Mouse (Mus musculus): Measurements from ENCODE around the gene Sccpdh.
"Not testable (repeated sequence)": the region's sequence is repeated elsewhere in the genome, so short reads cannot be mapped to it uniquely, and the experiment has no call there.

Sccpdh gene

GRCm38 (mm10) chr1:179668013-179668805 lies at the start of gene Sccpdh:
Sccpdh (plus strand) TSS chr1:179668210.
- DNase-seq (ENCODE audit: low read depth, low spot score) = peak; percentile 91

DNA sequence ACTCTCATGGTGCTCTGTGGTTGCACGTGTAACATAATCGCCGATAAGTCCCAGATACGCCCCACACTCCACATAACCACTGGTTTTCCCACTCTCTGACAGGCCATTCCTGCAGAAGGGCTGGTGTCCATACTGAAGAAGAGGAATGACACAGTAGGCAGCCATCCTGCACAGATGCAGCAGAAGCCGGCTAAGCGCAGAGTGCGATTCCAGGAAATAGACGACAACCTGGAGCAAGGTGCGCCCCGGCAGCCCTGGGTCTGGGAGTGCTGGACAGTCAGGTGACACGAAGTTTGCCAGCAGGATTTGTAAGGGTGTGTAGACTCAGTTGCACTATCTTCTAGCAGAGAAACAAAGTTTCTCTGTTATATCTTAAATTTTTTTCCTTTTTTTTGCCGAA lies 45.3 kb upstream of the Sccpdh start:
- DNase-seq (ENCODE audit: low read depth, low spot score) = no peak

GRCm38 (mm10) chr1:179623657-179624056 lies 44.4 kb upstream of the Sccpdh start:
- DNase-seq (ENCODE audit: low read depth, low spot score) = peak; percentile 55

- peak; percentile 69 for DNase-seq (ENCODE audit: low read depth, low spot score)
These were observed 43.7 kb upstream of the Sccpdh start for GRCm38 (mm10) chr1:179624354-179624753.

DNA sequence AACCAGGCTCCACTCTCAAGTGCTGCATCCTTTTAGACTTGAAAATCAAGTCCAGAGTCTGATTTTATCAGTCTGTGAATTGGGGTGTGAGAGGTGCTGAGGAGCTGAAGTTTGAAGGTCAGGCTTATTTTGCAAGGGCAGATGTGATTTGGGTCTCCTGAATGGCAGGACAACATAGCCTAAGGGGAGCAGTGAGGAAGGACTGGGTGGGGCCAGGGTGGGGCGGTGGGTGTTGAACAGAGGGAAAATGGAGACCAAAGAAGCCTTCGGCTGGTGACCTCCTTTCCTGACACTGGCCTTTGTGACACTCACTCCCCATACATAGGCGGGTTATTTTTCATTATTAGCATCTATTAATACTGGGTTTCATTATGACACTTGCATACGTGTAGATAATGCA lies 40.2 kb upstream of the Sccpdh start:
- no peak for DNase-seq (ENCODE audit: low read depth, low spot score)

GRCm38 (mm10) chr1:179628438-179629106 lies 39.4 kb upstream of the Sccpdh start:
- DNase-seq (ENCODE audit: low read depth, low spot score) = no peak

DNA sequence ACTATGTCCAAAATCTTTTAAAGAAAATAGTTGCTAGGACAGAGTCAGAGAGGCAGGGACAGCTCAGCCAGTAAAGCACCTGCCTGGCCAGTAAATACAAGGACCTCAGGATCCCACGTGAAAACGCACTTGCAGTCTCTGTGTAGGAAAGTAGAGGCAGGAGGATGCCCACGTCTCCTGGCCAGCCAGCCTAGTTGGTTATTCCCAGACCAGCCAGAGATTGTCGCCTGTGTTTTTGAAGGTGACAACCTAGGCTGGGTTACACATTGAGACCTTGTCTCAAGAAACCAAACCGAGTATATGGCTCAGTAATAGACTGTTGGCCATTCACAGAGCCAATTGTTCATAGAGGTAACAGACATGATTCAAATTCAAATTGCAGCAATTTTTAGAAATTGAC lies 38.7 kb upstream of the Sccpdh start:
- DNase-seq (ENCODE audit: low read depth, low spot score) = no peak

GRCm38 (mm10) chr1:179632746-179633413 lies 35.1 kb upstream of the Sccpdh start:
- DNase-seq (ENCODE audit: low read depth, low spot score) = no peak

DNA sequence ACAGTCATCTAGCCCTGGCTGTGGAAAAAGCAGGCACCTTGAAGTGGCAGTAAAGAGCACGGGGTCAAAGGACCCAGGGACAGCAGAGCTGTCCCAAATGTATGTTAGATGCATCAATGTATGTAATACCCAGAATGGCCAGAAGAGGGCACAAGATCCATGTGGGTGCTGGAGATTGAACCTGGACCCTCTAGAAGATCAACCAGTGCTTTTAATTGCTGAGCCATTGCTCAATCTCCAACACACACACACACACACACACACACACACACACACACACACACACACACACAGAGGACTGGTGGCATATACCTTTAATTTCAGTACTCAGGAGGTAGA lies 34.6 kb upstream of the Sccpdh start:
- peak; percentile 35 for DNase-seq (ENCODE audit: low read depth, low spot score)

DNA sequence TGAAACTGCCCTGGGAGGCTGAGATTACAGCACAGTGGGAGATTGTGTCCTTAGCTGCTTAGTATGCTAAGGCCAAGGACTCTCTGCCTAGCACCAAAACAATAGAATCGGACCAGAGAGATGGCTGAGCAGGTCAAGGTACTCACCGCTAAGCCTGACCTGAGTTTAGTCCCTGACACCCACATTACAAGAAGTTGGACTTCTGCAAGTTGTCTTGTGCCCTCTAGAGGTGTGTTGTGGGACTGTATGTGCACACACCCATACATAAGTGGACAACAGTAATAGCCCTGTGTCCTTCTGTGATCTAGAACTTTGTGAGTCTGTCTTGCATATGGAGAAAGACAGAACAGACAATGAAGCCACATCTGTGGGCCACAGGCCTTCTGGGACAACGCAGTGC lies 33.9 kb upstream of the Sccpdh start:
- no peak for DNase-seq (ENCODE audit: low read depth, low spot score)

DNA sequence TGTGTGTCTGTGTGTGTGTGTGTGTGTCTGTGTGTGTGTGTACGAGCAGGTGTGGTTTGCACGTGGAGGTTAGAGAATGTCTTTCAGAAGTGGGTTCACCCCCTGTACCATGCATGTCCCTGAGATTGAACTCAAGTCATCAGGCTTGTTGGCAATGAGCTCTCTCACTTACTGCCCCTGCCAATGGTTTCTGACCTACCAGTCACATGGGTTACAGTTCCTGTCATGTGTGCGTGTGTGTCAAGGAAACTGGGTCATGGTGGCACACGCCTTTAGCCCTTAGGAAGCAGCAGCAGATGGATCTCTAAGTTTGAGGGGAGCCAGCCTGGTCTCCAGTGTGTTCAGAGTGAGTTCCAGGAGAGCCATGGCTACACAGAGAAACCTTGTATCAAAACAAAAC lies 25.3 kb upstream of the Sccpdh start:
- DNase-seq (ENCODE audit: low read depth, low spot score) = no peak

- DNase-seq (ENCODE audit: low read depth, low spot score) = peak; percentile 16
These were observed 23.9 kb upstream of the Sccpdh start for GRCm38 (mm10) chr1:179644151-179644550.

GRCm38 (mm10) chr1:179645101-179645979 lies 22.7 kb upstream of the Sccpdh start:
- peak; percentile 89 for DNase-seq (ENCODE audit: low read depth, low spot score)

- DNase-seq (ENCODE audit: low read depth, low spot score) = no peak
These were observed 22.1 kb upstream of the Sccpdh start for GRCm38 (mm10) chr1:179645980-179646268.

GRCm38 (mm10) chr1:179648678-179649077 lies 19.3 kb upstream of the Sccpdh start:
- not testable (repeated sequence) for DNase-seq (ENCODE audit: low read depth, low spot score)

GRCm38 (mm10) chr1:179649324-179649723 lies 18.7 kb upstream of the Sccpdh start:
- no peak for DNase-seq (ENCODE audit: low read depth, low spot score)

- no peak for DNase-seq (ENCODE audit: low read depth, low spot score)
These were observed 17.7 kb upstream of the Sccpdh start for GRCm38 (mm10) chr1:179650284-179650683.

- peak; percentile 34 for DNase-seq (ENCODE audit: low read depth, low spot score)
These were observed 16.8 kb upstream of the Sccpdh start for GRCm38 (mm10) chr1:179651224-179651623.

- DNase-seq (ENCODE audit: low read depth, low spot score) = peak; percentile 88
These were observed 4.9 kb upstream of the Sccpdh start for GRCm38 (mm10) chr1:179663065-179663464.

DNA sequence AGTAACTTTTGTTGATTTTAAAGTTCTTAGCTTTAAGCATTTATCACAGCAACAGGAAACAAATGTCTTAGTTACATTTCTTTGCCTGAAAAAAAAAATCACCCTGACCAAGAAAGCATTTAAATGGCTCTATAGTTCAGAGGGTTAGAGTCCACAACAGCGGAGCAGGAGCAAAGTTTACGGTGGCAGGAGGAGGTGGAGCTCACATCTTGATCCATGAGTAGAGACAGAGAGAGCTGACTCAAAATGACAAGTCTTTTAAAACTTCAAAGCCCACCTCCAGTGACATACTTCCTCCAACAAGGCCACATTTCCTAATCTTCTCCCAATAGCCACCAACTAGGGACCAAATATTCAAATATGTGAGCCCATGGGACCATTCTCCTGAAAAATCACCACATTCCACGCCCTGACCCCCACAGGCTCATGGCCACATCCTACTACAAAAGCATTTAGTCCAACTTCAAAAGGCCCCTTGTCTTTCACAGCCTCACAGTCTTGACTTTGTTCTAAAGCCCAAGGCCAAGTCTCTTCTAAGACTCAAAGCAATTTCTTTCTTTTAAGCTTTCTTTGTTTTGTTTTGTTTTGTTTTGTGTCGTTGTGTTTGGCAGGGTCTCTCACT lies 3.6 kb upstream of the Sccpdh start:
- no peak for DNase-seq (ENCODE audit: low read depth, low spot score)

GRCm38 (mm10) chr1:179666971-179667370 lies 1.0 kb upstream of the Sccpdh start:
- DNase-seq (ENCODE audit: low read depth, low spot score) = peak; percentile 68
